Mouse (Mus musculus): ENCODE measurements around the gene Tmcc3.

GRCm38 (mm10) chr10:94555394-94555793 is 243.6 kb downstream of the Tmcc3 start:
- TF ChIP-seq CTCF (IDR thresholded peaks at IDR 0.05; ENCODE audit: low read depth, low read length) (no peak), POLR2A (IDR thresholded peaks at IDR 0.05; ENCODE audit: insufficient read depth, low read length) (no peak)

Data from ES-Bruce4 (cell line).